Mouse (Mus musculus) C3H10T1/2 (cell line): ENCODE measurements around the gene Foxi3. TPM values are rescaled to one million over a fixed set of nuclear protein-coding genes. Genes with fewer than 3 reads are reported as not detected.

Source experiments
- polyA plus RNA-seq, 2 experiments: library from polyadenylated mRNA; unstranded; fragments of >200 nt; fragmentation: generic; extraction: Trizol; gene quantifications; one replicate each; pipeline ENCODE4 v1.2.1; 2012; ENCODE audit warnings: missing spikeins in 2 of 2

Gene Foxi3
- polyA plus RNA-seq = not detected

DNA sequence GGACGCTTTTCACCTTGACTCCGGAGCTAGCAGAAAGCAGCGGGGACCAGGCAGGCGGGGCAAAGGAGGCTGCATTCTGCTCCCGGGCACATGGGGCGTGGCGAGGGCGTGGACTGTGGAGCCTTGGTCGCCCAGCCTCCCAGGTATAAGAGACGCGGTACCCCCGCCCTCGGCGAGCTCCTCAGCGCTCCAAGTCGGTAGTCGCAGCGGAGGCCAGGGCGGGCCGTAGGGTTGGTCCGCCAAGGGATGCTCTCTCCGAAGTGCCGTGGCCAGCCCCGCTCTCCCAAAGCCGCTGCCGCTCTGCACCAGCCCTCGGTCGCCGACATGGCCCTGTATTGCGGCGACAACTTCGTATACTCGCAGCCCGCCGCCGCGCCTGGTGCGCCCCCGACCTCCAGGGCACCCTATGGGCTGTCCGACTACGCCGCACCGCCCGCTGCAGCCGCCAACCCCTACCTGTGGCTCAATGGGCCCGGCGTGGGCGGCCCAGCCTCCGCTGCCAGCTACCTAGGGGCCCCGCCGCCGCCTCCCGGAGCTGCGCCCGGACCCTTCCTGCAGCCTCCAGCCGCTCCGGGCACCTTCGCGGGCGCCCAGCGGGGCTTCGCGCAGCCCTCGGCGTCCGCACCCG is at the start of gene Foxi3:
Foxi3 (plus strand) TSS at position 247 of the 628 bp plus-strand sequence.

DNA sequence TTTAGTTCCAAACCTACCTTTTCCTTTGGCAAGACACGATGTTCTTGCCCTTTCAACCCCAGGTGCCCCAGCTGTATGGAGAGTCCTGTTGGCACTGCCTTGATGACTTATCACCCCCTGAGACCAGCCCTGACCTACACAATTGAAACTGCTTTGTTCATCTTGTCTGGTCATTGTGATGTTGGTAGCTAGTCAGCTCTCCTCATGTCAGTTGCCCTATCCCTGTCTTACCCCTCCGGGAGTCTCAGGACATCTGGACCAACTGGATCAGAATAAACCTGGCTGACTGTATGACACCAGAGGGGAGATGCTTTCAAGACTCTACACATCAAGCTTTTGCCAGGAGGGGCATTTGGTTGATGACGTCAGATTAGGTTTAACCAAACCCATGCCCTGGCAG is 37.5 kb upstream of the Foxi3 start, which contains the start of gene Tex37:
Tex37 (minus strand) TSS at position 101 of the 400 bp plus-strand sequence.

Other genes with a start within 250 kb of the Foxi3 start
- 10 to 100 TPM in 1 of 2 experiments, 1 to 10 TPM in 1; 5.3 to 14.5 TPM for gene Rpia, start 164.3 kb upstream of the Foxi3 start, polyA plus RNA-seq
- 1 to 10 TPM in 1 of 2 experiments, under 1 TPM in 1; 0.43 to 5.1 TPM for gene Eif2ak3, start 112.0 kb upstream of the Foxi3 start, polyA plus RNA-seq
- gene Tex37, start 37.6 kb upstream of the Foxi3 start, polyA plus RNA-seq = not detected
- gene Thnsl2, start 187.9 kb downstream of the Foxi3 start, polyA plus RNA-seq = under 1 TPM; 0.06 to 0.70 TPM
- not detected for gene Fabp1, start 243.3 kb downstream of the Foxi3 start, polyA plus RNA-seq